Mouse (Mus musculus): ENCODE data around the gene Tbc1d8. TPM values are rescaled to one million over a fixed set of nuclear protein-coding genes. Genes with fewer than 3 reads are reported as not detected.

Gene Tbc1d8
- polyA plus RNA-seq, 1 experiment from 2014 or later = 10.6 TPM

- H3K27me3 ChIP-seq = no peaks in the 10 kb centered on the region
- peak; percentile 39 for ATAC-seq (replicated peaks)
- H3K9ac ChIP-seq (replicated peaks) = no peak overlapping the region
- H3K4me1 ChIP-seq = peaks cover 42% of the 10 kb centered on the region
- H3K27ac ChIP-seq (replicated peaks) = peak overlapping the region; percentile 16; the same call in 1 of the 2 replicates
- H3K4me2 ChIP-seq (replicated peaks) = no peak overlapping the region
- H3K9me3 ChIP-seq = no peaks in the 10 kb centered on the region
- no peaks in the 10 kb centered on the region for H3K36me3 ChIP-seq
- H3K4me3 ChIP-seq = no peak overlapping the region
- WGBS = 67% methylated on average over 12 of the region's 12 CpGs
Measured at GRCm38 (mm10) chr1:39439661-39440548, 38.6 kb downstream of the Tbc1d8 start.

GRCm38 (mm10) chr1:39438629-39439028 lies 39.9 kb downstream of the Tbc1d8 start:
- Histone ChIP-seq H3K9me3 (no peaks in the 10 kb centered on the region), H3K27ac (replicated peaks) (no peak overlapping the region), H3K4me3 (no peak overlapping the region), H3K4me1 (peaks cover 32% of the 10 kb centered on the region), H3K4me2 (replicated peaks) (no peak overlapping the region), H3K27me3 (no peaks in the 10 kb centered on the region), H3K36me3 (no peaks in the 10 kb centered on the region), H3K9ac (replicated peaks) (no peak overlapping the region)
- no peak for ATAC-seq (replicated peaks)

- Histone ChIP-seq H3K27ac (replicated peaks) (no peak overlapping the region), H3K27me3 (no peaks in the 10 kb centered on the region), H3K36me3 (no peaks in the 10 kb centered on the region), H3K4me2 (replicated peaks) (no peak overlapping the region), H3K9me3 (no peaks in the 10 kb centered on the region), H3K4me3 (no peak overlapping the region), H3K9ac (replicated peaks) (no peak overlapping the region), H3K4me1 (no peaks in the 10 kb centered on the region)
- 90% methylated on average over 6 of the region's 6 CpGs for WGBS
- ATAC-seq (replicated peaks) = no peak
Measured at GRCm38 (mm10) chr1:39434264-39434663, 44.3 kb downstream of the Tbc1d8 start.

GRCm38 (mm10) chr1:39430020-39430419 lies 48.5 kb downstream of the Tbc1d8 start:
- Histone ChIP-seq H3K27ac (replicated peaks) (no peak overlapping the region), H3K4me3 (no peak overlapping the region), H3K4me1 (no peaks in the 10 kb centered on the region), H3K27me3 (no peaks in the 10 kb centered on the region), H3K9me3 (no peaks in the 10 kb centered on the region), H3K4me2 (replicated peaks) (no peak overlapping the region), H3K9ac (replicated peaks) (no peak overlapping the region), H3K36me3 (no peaks in the 10 kb centered on the region)
- 79% methylated on average over 9 of the region's 9 CpGs for WGBS
- no peak for ATAC-seq (replicated peaks)

- no peak for ATAC-seq (replicated peaks)
- 94% methylated on average over 5 of the region's 5 CpGs for WGBS
Measured at GRCm38 (mm10) chr1:39429015-39429414, 49.5 kb downstream of the Tbc1d8 start.

GRCm38 (mm10) chr1:39428280-39428679 lies 50.3 kb downstream of the Tbc1d8 start:
- no peak overlapping the region for H3K27ac ChIP-seq (replicated peaks)
- no peaks in the 10 kb centered on the region for H3K27me3 ChIP-seq
- H3K4me1 ChIP-seq = no peaks in the 10 kb centered on the region
- ATAC-seq (replicated peaks) = no peak
- 88% methylated on average over 4 of the region's 4 CpGs for WGBS
- H3K36me3 ChIP-seq = no peaks in the 10 kb centered on the region
- H3K9me3 ChIP-seq = no peaks in the 10 kb centered on the region
- H3K9ac ChIP-seq (replicated peaks) = no peak overlapping the region
- H3K4me3 ChIP-seq = no peak overlapping the region
- no peak overlapping the region for H3K4me2 ChIP-seq (replicated peaks)

More at GRCm38 (mm10) chr1:39429015-39429414, 49.5 kb downstream of the Tbc1d8 start:
- no peak overlapping the region for H3K27ac ChIP-seq (replicated peaks)
- no peak overlapping the region for H3K9ac ChIP-seq (replicated peaks)
- H3K4me3 ChIP-seq = no peak overlapping the region
- no peaks in the 10 kb centered on the region for H3K4me1 ChIP-seq
- H3K4me2 ChIP-seq (replicated peaks) = no peak overlapping the region
- H3K9me3 ChIP-seq = no peaks in the 10 kb centered on the region
- H3K36me3 ChIP-seq = no peaks in the 10 kb centered on the region
- no peaks in the 10 kb centered on the region for H3K27me3 ChIP-seq

- no peak for ATAC-seq (replicated peaks)
- Histone ChIP-seq H3K27me3 (no peaks in the 10 kb centered on the region), H3K36me3 (no peaks in the 10 kb centered on the region), H3K9ac (replicated peaks) (no peak overlapping the region), H3K4me1 (no peaks in the 10 kb centered on the region), H3K4me3 (no peak overlapping the region), H3K4me2 (replicated peaks) (no peak overlapping the region), H3K9me3 (no peaks in the 10 kb centered on the region), H3K27ac (replicated peaks) (no peak overlapping the region)
- WGBS = 91% methylated on average over 9 of the region's 9 CpGs
Measured at GRCm38 (mm10) chr1:39425497-39425896, 53.1 kb downstream of the Tbc1d8 start.

GRCm38 (mm10) chr1:39420987-39421386 lies 57.6 kb downstream of the Tbc1d8 start:
- Histone ChIP-seq H3K27me3 (no peaks in the 10 kb centered on the region), H3K9ac (replicated peaks) (no peak overlapping the region), H3K4me1 (no peaks in the 10 kb centered on the region), H3K4me2 (replicated peaks) (no peak overlapping the region), H3K27ac (replicated peaks) (no peak overlapping the region), H3K36me3 (no peaks in the 10 kb centered on the region), H3K9me3 (no peaks in the 10 kb centered on the region), H3K4me3 (no peak overlapping the region)
- WGBS = 98% methylated on average over 6 of the region's 6 CpGs
- no peak for ATAC-seq (replicated peaks)

- no peak for ATAC-seq (replicated peaks)
- Histone ChIP-seq H3K4me1 (no peaks in the 10 kb centered on the region), H3K27ac (replicated peaks) (no peak overlapping the region), H3K4me2 (replicated peaks) (no peak overlapping the region), H3K27me3 (no peaks in the 10 kb centered on the region), H3K36me3 (no peaks in the 10 kb centered on the region), H3K9me3 (no peaks in the 10 kb centered on the region), H3K4me3 (no peak overlapping the region), H3K9ac (replicated peaks) (no peak overlapping the region)
- 89% methylated on average over 9 of the region's 9 CpGs for WGBS
Measured at GRCm38 (mm10) chr1:39418852-39419251, 59.7 kb downstream of the Tbc1d8 start.

- H3K9ac ChIP-seq (replicated peaks) = no peak overlapping the region
- H3K4me1 ChIP-seq = no peaks in the 10 kb centered on the region
- no peaks in the 10 kb centered on the region for H3K27me3 ChIP-seq
- ATAC-seq (replicated peaks) = no peak
- H3K4me3 ChIP-seq = no peak overlapping the region
- H3K27ac ChIP-seq (replicated peaks) = no peak overlapping the region
- H3K4me2 ChIP-seq (replicated peaks) = no peak overlapping the region
- 36% methylated on average over 12 of the region's 12 CpGs for WGBS
- no peaks in the 10 kb centered on the region for H3K9me3 ChIP-seq
- no peaks in the 10 kb centered on the region for H3K36me3 ChIP-seq
Measured at GRCm38 (mm10) chr1:39417817-39418216, 60.7 kb downstream of the Tbc1d8 start.

GRCm38 (mm10) chr1:39410085-39410821 lies 68.3 kb downstream of the Tbc1d8 start:
- H3K4me1 ChIP-seq = no peaks in the 10 kb centered on the region
- H3K27me3 ChIP-seq = no peaks in the 10 kb centered on the region
- WGBS = 78% methylated on average over 19 of the region's 19 CpGs
- no peak for ATAC-seq (replicated peaks)
- H3K4me2 ChIP-seq (replicated peaks) = no peak overlapping the region
- H3K9ac ChIP-seq (replicated peaks) = no peak overlapping the region
- no peak overlapping the region for H3K4me3 ChIP-seq
- H3K36me3 ChIP-seq = no peaks in the 10 kb centered on the region
- no peaks in the 10 kb centered on the region for H3K9me3 ChIP-seq
- no peak overlapping the region for H3K27ac ChIP-seq (replicated peaks)

- Histone ChIP-seq H3K27me3 (no peaks in the 10 kb centered on the region), H3K4me3 (no peak overlapping the region), H3K4me2 (replicated peaks) (no peak overlapping the region), H3K9ac (replicated peaks) (no peak overlapping the region), H3K9me3 (no peaks in the 10 kb centered on the region), H3K4me1 (no peaks in the 10 kb centered on the region), H3K27ac (replicated peaks) (no peak overlapping the region), H3K36me3 (no peaks in the 10 kb centered on the region)
- WGBS = 76% methylated on average over 7 of the region's 7 CpGs
- ATAC-seq (replicated peaks) = no peak
Measured at GRCm38 (mm10) chr1:39408668-39409067, 69.9 kb downstream of the Tbc1d8 start.
